Mouse (Mus musculus) left cerebral cortex, postnatal 25 days (tissue): ENCODE results near the gene Gm36079. TPM values are rescaled to one million over a fixed set of nuclear protein-coding genes. Genes with fewer than 3 reads are reported as not detected.
"Not testable (repeated sequence)": the region's sequence is repeated elsewhere in the genome, so short reads cannot be mapped to it uniquely, and the experiment has no call there.

Experiments used
- DNase-seq, 2 experiments: peaks; one replicate each; pipeline ENCODE4 v3.0.0; 2022; ENCODE audit warnings: low spot score in 2 of 2, mixed read lengths in 1 of 2
- intact Hi-C: fragments of 180-260 bp; cut with DNase I; formaldehyde crosslinking; loops from one replicate; pipeline ENCODE4 v1.15.1; 2025
- total RNA-seq, 2 experiments: library from RNA; stranded (reverse); gene quantifications; 2 replicates each; pipeline ENCODE4 v1.2.3; 2021

The Gm36079 gene
- not detected for total RNA-seq

- DNase-seq, intact Hi-C loops: not testable (repeated sequence)
Measured at GRCm38 (mm10) chr13:120026911-120027310, at the start of gene Gm36079. Gene Gm36079, minus strand, starts transcription at chr13:120027011.

GRCm38 (mm10) chr13:120070878-120071277 is 44.1 kb upstream of the Gm36079 start:
- intact Hi-C loops, DNase-seq: not testable (repeated sequence)

- DNase-seq, intact Hi-C loops: not testable (repeated sequence)
Measured at GRCm38 (mm10) chr13:120070012-120070598, 43.3 kb upstream of the Gm36079 start.

GRCm38 (mm10) chr13:120063439-120064089 is 36.8 kb upstream of the Gm36079 start:
- DNase-seq, intact Hi-C loops: not testable (repeated sequence)

- DNase-seq, intact Hi-C loops: not testable (repeated sequence)
Measured at GRCm38 (mm10) chr13:120062903-120063302, 36.1 kb upstream of the Gm36079 start.

- DNase-seq, intact Hi-C loops: not testable (repeated sequence)
Measured at GRCm38 (mm10) chr13:120052085-120052484, 25.3 kb upstream of the Gm36079 start, which contains the start of gene Gm21188. Gene Gm21188, minus strand, starts transcription at chr13:120052194.

GRCm38 (mm10) chr13:120048608-120049007 is 21.8 kb upstream of the Gm36079 start:
- intact Hi-C loops, DNase-seq: not testable (repeated sequence)

GRCm38 (mm10) chr13:120048186-120048585 is 21.4 kb upstream of the Gm36079 start:
- intact Hi-C loops, DNase-seq: not testable (repeated sequence)

- intact Hi-C loops, DNase-seq: not testable (repeated sequence)
Measured at GRCm38 (mm10) chr13:120046422-120047209, 19.8 kb upstream of the Gm36079 start.

- intact Hi-C loops, DNase-seq: not testable (repeated sequence)
Measured at GRCm38 (mm10) chr13:120041145-120041544, 14.3 kb upstream of the Gm36079 start.

GRCm38 (mm10) chr13:120037881-120038280 is 11.1 kb upstream of the Gm36079 start:
- intact Hi-C loops, DNase-seq: not testable (repeated sequence)

- DNase-seq: peak in 1 of 2 experiments; percentile 4
- intact Hi-C loops: not testable (repeated sequence)
Measured at GRCm38 (mm10) chr13:120036577-120037115, 9.8 kb upstream of the Gm36079 start.

- intact Hi-C loops: not testable (repeated sequence)
- DNase-seq: peak in 1 of 2 experiments; percentile 41
Measured at GRCm38 (mm10) chr13:120035151-120035550, 8.3 kb upstream of the Gm36079 start.

- intact Hi-C loops: not testable (repeated sequence)
Measured at GRCm38 (mm10) chr13:120034637-120035036, 7.8 kb upstream of the Gm36079 start.

GRCm38 (mm10) chr13:120033516-120034190 is 6.8 kb upstream of the Gm36079 start:
- intact Hi-C loops: not testable (repeated sequence)
- DNase-seq: peak; percentile 47 to 56

More at GRCm38 (mm10) chr13:120034637-120035036, 7.8 kb upstream of the Gm36079 start:
- not testable (repeated sequence) for DNase-seq

GRCm38 (mm10) chr13:120031676-120032075 is 4.9 kb upstream of the Gm36079 start:
- intact Hi-C loops: not testable (repeated sequence)
- peak; percentile 40 to 49 for DNase-seq

GRCm38 (mm10) chr13:120027368-120027767 is 557 bp upstream of the Gm36079 start:
- peak in 1 of 2 experiments; percentile 43 for DNase-seq
- intact Hi-C loops: not testable (repeated sequence)

- peak in 1 of 2 experiments; percentile 7 for DNase-seq
- intact Hi-C loops: not testable (repeated sequence)
Measured at GRCm38 (mm10) chr13:120026373-120026772, 438 bp downstream of the Gm36079 start.

- intact Hi-C loops: not testable (repeated sequence)
- peak; percentile 47 to 58 for DNase-seq
Measured at GRCm38 (mm10) chr13:120025576-120025975, 1.2 kb downstream of the Gm36079 start.
